Mouse (Mus musculus): ENCODE results near the gene Zyg11a. TPM values are rescaled to one million over a fixed set of nuclear protein-coding genes. Genes with fewer than 3 reads are reported as not detected.

Zyg11a gene
- polyA plus RNA-seq, 1 experiment, result not detected

- Histone ChIP-seq H3K4me1 (ENCODE audit: control insufficient read depth, insufficient read depth, low read length) (peaks cover 4% of the 10 kb centered on the region; the same call in 1 of the 2 replicates), H3K27ac (ENCODE audit: insufficient read depth, low read depth, low read length) (no peak overlapping the region), H3K4me3 (ENCODE audit: insufficient read depth, low read depth, low read length) (no peak overlapping the region)
- WGBS, result 84% methylated on average over 2 of the region's 2 CpGs
- TF ChIP-seq POLR2A (IDR thresholded peaks at IDR 0.05; ENCODE audit: insufficient read depth, low read depth, low read length), result no peak
- no peak for TF ChIP-seq CTCF (IDR thresholded peaks at IDR 0.05; ENCODE audit: insufficient read depth, low read depth, low read length)
Observed at GRCm38 (mm10) chr4:108213023-108213422, 4.8 kb downstream of the Zyg11a start.

DNA sequence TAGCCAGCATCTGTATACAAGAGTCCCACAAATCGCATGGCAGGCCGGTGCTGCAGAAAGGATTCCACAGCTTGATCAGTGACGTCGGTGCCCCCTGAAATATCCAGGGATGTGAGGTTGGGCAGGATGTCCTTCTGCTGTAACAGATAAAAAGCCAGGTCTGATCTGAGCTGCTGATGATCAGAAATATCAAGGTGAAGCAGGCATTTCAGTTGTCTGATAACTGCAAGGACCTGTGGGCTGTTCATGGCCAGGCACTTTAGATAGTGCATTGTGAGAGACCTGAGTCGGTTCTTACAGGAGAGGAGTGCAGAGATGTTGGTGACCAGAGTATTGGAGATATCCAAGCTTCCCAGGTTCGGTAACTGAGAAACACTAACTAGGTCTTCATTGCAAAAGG, 13.2 kb downstream of the Zyg11a start:
- TF ChIP-seq POLR2A (IDR thresholded peaks at IDR 0.05; ENCODE audit: insufficient read depth, low read depth, low read length) (no peak), CTCF (IDR thresholded peaks at IDR 0.05; ENCODE audit: insufficient read depth, low read depth, low read length) (no peak)
- 93% methylated on average over 6 of the region's 6 CpGs for WGBS

GRCm38 (mm10) chr4:108199236-108199635, 18.6 kb downstream of the Zyg11a start:
- no peak for TF ChIP-seq POLR2A (IDR thresholded peaks at IDR 0.05; ENCODE audit: insufficient read depth, low read depth, low read length)
- no peak for TF ChIP-seq CTCF (IDR thresholded peaks at IDR 0.05; ENCODE audit: insufficient read depth, low read depth, low read length)

More for the DNA sequence above, 13.2 kb downstream of the Zyg11a start:
- Histone ChIP-seq H3K4me3 (ENCODE audit: insufficient read depth, low read depth, low read length) (no peak overlapping the region), H3K4me1 (ENCODE audit: control insufficient read depth, insufficient read depth, low read length) (no peaks in the 10 kb centered on the region), H3K27ac (ENCODE audit: insufficient read depth, low read depth, low read length) (no peak overlapping the region)

GRCm38 (mm10) chr4:108196277-108196855, 21.5 kb downstream of the Zyg11a start:
- WGBS, result 63% methylated on average over 6 of the region's 6 CpGs
- H3K4me3 ChIP-seq (ENCODE audit: insufficient read depth, low read depth, low read length), result no peak overlapping the region

More at GRCm38 (mm10) chr4:108199236-108199635, 18.6 kb downstream of the Zyg11a start:
- Histone ChIP-seq H3K4me1 (ENCODE audit: control insufficient read depth, insufficient read depth, low read length) (no peaks in the 10 kb centered on the region), H3K4me3 (ENCODE audit: insufficient read depth, low read depth, low read length) (no peak overlapping the region), H3K27ac (ENCODE audit: insufficient read depth, low read depth, low read length) (no peak overlapping the region)
- 70% methylated on average over 2 of the region's 2 CpGs for WGBS

DNA sequence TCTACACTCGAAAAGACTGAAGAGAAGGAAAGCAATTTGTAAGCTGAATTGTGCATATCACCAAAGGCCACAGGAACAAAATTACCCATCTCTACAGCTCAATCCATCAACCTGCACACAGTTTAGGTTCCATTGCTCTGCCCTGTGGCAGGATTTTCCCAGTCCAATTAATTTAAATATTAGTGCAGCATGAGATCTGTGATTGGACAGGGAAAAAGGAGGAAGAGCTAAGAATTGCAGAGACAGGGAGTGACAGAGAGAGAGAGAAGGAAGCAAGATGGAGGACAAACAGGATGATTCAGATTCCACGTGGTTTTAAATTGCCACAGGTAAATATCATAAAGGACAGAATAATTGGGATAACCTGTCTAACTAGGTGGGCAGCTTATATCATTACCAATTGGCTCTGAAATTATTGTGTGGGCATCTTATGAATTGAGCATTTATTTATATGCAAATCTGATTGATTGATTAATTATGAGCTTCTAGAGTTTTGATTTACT, 25.0 kb downstream of the Zyg11a start:
- Histone ChIP-seq H3K4me1 (ENCODE audit: control insufficient read depth, insufficient read depth, low read length) (no peaks in the 10 kb centered on the region), H3K4me3 (ENCODE audit: insufficient read depth, low read depth, low read length) (no peak overlapping the region), H3K27ac (ENCODE audit: insufficient read depth, low read depth, low read length) (no peak overlapping the region)
- 86% methylated on average over 2 of the region's 2 CpGs for WGBS
- TF ChIP-seq POLR2A (IDR thresholded peaks at IDR 0.05; ENCODE audit: insufficient read depth, low read depth, low read length) (no peak), CTCF (IDR thresholded peaks at IDR 0.05; ENCODE audit: insufficient read depth, low read depth, low read length) (no peak)

More at GRCm38 (mm10) chr4:108196277-108196855, 21.5 kb downstream of the Zyg11a start:
- no peaks in the 10 kb centered on the region for H3K4me1 ChIP-seq (ENCODE audit: control insufficient read depth, insufficient read depth, low read length)
- no peak overlapping the region for H3K27ac ChIP-seq (ENCODE audit: insufficient read depth, low read depth, low read length)
- TF ChIP-seq POLR2A (IDR thresholded peaks at IDR 0.05; ENCODE audit: insufficient read depth, low read depth, low read length) (no peak), CTCF (IDR thresholded peaks at IDR 0.05; ENCODE audit: insufficient read depth, low read depth, low read length) (no peak)

DNA sequence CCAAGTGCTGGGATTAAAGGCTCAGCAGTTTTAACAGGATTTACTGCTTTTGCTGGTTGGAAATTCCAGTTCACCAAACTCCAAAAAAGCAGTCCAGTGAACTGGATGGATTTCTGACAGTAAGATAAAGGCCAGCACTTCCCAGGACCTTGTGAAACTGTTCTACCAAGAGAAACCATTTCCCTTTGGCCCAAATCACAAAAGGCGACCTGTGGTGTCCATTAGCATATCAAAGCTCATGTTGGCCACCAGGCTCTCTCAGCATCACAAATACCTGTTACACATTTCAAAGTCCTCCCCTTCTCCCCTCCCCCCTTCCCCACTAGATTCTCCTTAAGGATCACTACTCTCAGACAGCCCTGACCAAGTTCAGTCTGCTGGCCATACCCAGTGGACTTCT, 35.6 kb downstream of the Zyg11a start:
- WGBS, result 79% methylated on average over 1 of the region's 1 CpGs
- Histone ChIP-seq H3K4me1 (ENCODE audit: control insufficient read depth, insufficient read depth, low read length) (no peaks in the 10 kb centered on the region), H3K4me3 (ENCODE audit: insufficient read depth, low read depth, low read length) (no peak overlapping the region), H3K27ac (ENCODE audit: insufficient read depth, low read depth, low read length) (no peak overlapping the region)
- TF ChIP-seq POLR2A (IDR thresholded peaks at IDR 0.05; ENCODE audit: insufficient read depth, low read depth, low read length) (no peak), CTCF (IDR thresholded peaks at IDR 0.05; ENCODE audit: insufficient read depth, low read depth, low read length) (no peak)

GRCm38 (mm10) chr4:108168056-108168455, 49.8 kb downstream of the Zyg11a start:
- Histone ChIP-seq H3K4me1 (ENCODE audit: control insufficient read depth, insufficient read depth, low read length) (peaks cover 8% of the 10 kb centered on the region), H3K27ac (ENCODE audit: insufficient read depth, low read depth, low read length) (no peak overlapping the region), H3K4me3 (ENCODE audit: insufficient read depth, low read depth, low read length) (no peak overlapping the region)
- TF ChIP-seq CTCF (IDR thresholded peaks at IDR 0.05; ENCODE audit: insufficient read depth, low read depth, low read length), result no peak
- TF ChIP-seq POLR2A (IDR thresholded peaks at IDR 0.05; ENCODE audit: insufficient read depth, low read depth, low read length), result no peak
- WGBS, result 72% methylated on average over 6 of the region's 6 CpGs

DNA sequence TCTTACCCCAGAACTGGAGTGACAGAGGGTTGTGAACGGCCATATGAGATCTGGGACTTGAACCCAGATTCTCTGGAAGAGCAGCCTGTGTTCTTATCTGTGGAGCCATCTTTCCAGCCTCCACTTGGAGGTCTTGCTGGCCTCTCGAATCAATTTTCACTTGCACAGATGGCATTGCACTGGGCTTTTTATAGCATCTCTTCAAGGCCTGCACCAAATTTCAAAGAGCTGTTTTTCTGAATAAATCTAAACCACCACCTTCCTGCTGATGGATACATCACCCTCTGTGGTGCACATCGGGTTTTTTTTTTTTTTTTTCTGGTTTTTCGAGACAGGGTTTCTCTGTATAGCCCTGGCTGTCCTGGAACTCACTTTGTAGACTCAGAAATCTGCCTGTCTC, 51.0 kb downstream of the Zyg11a start:
- Histone ChIP-seq H3K4me3 (ENCODE audit: insufficient read depth, low read depth, low read length) (no peak overlapping the region), H3K4me1 (ENCODE audit: control insufficient read depth, insufficient read depth, low read length) (peaks cover 8% of the 10 kb centered on the region)
- TF ChIP-seq POLR2A (IDR thresholded peaks at IDR 0.05; ENCODE audit: insufficient read depth, low read depth, low read length) (no peak), CTCF (IDR thresholded peaks at IDR 0.05; ENCODE audit: insufficient read depth, low read depth, low read length) (no peak)

DNA sequence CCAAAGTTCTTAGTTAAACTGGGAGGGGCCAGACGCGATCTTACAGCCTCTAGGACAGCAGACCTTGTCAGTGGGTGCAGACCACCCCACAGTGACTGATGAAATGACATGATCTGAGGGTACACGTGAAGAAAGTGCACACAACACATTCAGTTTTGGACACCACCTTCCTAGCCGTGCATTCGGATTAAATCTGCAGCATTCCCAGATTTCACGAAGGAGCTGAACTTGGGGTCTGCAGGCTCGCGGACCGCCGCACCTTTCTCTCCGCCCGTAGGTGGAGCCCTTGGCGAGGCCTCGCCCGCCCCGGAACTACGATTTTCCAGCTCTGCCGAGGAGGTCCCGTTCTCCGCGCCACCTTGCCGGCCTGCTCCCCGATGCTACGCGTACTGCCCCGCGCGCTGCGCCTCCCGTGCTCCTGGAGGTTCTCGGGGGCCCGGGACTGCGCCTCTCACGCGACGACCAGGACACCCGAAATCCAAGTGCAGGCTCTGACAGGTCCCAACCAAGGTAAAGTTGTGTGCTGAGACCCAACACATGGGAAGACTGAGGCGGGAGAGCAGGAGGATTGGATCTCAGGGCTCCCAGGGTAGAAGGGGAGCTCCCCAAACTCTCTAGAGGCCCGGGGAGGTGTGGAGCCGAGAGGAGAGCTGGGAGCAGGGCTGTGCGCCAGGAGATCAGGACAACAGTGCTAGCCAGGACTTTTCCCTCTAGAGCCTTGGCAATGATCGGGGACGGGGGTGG, 52.5 kb downstream of the Zyg11a start, which contains the start of gene Echdc2:
Gene Echdc2, plus strand, starts transcription at position 286 of the 744 bp plus-strand sequence.
- Histone ChIP-seq H3K4me3 (ENCODE audit: insufficient read depth, low read depth, low read length) (peak within 1 kb of the TSS; percentile 45), H3K27ac (ENCODE audit: insufficient read depth, low read depth, low read length) (no peak within 1 kb of the TSS), H3K4me1 (ENCODE audit: control insufficient read depth, insufficient read depth, low read length) (peaks cover 8% of the 10 kb centered on the region)
- TF ChIP-seq CTCF (IDR thresholded peaks at IDR 0.05; ENCODE audit: insufficient read depth, low read depth, low read length), result peak; percentile 30; the same call in 1 of the 2 replicates
- no peak for TF ChIP-seq POLR2A (IDR thresholded peaks at IDR 0.05; ENCODE audit: insufficient read depth, low read depth, low read length)
- 1% methylated on average over 43 of the region's 43 CpGs for WGBS

More for the DNA sequence above, 51.0 kb downstream of the Zyg11a start:
- no peak overlapping the region for H3K27ac ChIP-seq (ENCODE audit: insufficient read depth, low read depth, low read length)
- 84% methylated on average over 4 of the region's 4 CpGs for WGBS
